Mouse (Mus musculus) right cerebral cortex, postnatal 4 days (tissue): ENCODE results near the gene Sema5a.

Source experiments
- DNase-seq: peaks from one replicate; pipeline ENCODE4 v3.0.0-alpha.2; 2022

Gene Sema5a

DNA sequence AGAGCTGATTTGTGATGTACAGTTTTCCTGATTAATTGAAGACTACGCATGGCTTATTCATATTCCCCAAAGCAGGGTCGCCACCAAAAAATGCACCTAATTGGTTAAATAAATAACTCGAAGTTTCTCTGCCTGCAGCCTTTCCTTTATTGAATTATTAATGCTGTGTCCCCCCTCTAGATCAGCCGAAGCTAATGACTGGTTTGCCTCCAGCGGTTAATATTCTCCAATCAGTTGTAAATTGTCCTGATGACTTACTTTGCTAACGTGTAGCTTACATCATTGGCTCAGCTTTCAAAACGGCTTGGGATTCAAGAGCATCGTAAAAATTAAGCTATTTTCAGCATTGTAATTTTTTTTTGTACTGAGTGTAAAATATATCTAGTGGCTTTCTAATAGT lies 66.7 kb downstream of the Sema5a start:
- DNase-seq, result no peak

DNA sequence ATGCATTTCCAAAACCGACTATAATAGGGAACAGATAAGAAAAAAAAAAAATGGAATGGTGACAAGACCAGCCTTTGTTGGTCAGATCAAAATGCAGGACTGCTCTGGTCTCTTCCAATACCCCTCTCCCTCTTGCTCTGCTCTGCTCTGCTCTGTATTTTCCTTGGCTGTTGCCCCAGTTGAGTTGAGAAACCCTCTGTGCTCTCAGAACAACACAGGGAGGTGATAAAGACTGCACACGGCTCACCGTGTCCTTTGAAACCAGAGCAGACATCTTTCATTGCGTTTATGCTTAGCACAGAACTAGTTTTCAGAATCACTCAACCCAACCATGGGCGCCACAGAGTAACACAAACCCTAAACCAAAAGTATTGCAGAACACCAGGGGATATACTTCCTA lies 72.5 kb downstream of the Sema5a start:
- no peak for DNase-seq

DNA sequence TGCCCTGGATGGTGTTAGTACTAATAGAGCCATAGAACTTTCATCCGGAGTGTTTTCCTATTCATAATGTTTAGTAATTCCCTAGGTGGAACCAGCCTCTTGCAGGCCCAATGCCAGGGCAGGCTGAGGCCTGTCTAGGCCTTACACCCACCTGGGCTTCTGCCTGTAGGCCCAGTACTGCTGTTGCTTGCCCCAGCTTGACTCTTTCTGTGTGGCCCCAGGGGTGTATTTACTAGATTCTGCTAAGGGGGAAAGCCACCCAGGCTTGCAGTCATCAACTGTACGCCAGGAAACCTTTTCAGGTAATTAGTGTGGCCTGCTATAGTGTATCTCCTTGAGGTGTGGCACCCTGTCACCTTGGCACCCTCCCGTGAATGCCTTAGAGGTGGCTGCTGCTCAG lies 76.1 kb downstream of the Sema5a start:
- no peak for DNase-seq

DNA sequence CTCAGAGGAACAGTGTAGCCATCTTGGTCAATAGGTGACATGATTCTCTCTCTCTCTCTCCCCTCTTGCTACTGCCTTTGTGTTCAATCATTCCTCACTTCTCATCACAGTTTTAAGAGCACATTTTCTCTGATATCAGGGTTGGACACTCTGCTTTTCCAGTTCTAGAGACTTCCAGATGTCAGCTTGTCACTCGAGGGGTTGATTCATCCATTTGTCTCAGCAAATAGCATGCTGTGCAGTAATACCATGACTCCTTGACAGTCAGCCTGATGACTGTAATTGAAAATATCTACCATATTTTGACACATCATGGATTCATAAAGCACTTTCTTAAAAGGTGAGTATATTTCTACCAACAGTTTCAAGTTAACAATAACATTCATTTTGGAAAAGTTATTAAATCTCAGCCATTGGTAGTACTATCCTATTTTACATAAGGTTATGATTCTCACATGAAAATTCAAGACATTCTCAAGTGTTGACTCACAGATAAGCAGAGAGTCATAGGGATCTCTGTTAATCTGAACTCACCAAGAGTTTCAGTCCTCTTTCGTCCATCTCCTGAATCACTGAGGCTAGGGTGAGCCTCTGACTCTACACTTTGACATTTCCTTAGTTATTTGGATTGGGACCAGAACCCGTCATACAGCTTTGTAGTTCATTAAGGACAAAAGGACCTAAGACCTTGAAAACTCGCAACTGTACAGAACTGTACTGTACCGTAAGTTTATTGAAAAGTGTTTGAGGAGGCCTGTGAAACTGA lies 78.0 kb downstream of the Sema5a start:
- no peak for DNase-seq

DNA sequence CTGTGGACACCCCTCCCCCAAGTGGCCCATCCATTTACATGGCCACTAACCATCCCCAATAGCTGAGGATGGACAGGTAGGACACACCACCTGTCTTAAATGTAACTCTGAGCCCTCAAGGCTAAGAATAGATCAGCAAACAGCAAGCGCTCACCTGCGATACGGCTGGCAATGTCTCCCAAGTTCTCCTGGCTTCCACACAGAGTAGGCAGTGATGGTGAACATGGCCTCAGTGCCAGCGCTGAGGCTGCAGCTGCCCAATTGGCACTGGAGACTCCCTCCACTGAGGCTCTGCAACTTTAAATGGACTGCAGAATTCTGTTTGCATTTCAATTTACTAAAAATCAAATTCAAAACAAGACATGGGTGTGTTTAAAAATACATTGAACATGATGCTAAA lies 78.6 kb downstream of the Sema5a start:
- no peak for DNase-seq

DNA sequence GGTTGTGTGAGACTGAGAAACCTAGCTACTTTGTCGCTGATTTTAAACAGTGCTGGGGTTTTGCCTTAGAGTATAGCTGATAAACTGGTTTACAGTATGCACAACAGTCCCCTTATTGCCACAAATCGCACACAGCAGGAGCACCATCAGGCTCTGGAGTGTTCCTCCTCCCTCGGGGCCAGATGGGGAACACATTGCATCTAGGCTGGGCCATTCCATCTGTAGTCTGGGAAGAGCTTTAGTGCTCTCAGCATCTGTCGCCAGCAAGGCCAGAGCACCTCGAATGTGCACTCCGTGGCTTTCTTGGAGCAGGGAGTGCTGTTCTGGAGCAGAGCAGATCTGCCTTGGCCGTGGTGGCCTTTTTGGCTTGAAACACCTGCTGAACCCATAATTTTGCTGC lies 79.5 kb downstream of the Sema5a start:
- DNase-seq, result no peak

DNA sequence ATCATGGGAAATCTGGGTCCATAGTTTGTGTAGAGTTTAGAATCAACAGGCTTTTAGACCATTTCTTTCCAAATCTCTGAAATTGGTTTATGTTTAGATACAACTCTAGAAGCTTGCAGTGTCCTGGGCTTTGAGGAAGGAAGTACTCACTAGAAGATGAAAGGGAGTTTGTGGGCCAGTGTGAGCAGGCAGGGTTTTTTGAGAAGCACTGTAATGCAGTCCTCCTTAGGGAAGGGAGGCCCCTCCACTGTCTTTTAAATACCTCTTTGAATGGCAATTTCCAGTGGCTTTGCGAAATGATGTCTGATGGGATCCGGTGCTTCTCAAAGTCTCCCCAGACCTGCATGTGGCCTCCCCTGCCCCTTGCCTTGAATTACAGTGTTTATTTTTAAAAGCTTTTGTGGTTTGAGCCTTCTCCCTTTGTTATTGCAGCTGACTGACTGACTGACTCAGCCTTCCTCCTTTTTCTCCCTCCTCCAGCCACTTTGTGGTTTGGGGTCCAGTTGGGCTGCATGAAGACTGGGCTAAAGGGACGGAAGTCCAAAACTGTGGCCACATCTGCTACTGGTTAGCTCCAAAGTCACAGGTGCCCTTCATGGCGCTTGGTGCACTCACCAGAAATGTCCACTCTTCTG lies 83.9 kb downstream of the Sema5a start:
- DNase-seq, result no peak

DNA sequence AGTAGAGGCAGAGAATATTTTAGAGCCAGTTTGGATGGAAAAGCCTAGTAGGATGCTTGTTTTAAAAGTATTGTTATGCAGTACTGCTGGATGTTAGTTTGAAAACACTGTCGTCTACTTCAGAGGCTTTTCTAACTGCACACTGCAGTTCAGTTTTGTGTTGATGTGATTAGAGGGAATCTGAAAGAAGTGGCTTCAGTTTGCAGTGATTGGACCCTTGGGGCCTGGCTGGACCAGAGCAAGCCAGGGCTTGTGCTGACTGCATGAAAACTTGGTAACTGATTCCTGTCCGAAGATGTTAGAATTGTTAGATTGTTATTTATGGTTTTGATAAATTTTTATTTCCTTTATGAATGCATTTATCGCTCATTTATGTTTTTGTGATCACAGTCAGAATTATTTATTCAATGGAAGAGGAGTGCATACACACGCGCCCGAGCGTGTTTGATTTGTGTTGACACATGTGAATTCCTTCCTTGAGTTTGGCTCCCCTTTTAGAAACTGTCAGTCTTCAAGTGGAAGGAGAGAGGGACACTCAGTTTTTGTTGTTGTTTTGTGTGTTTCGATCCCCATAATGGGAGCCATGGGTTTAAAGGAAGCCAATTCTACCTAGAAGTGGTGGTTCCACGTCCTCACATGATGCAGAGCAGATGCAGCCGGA lies 85.2 kb downstream of the Sema5a start:
- DNase-seq, result no peak

DNA sequence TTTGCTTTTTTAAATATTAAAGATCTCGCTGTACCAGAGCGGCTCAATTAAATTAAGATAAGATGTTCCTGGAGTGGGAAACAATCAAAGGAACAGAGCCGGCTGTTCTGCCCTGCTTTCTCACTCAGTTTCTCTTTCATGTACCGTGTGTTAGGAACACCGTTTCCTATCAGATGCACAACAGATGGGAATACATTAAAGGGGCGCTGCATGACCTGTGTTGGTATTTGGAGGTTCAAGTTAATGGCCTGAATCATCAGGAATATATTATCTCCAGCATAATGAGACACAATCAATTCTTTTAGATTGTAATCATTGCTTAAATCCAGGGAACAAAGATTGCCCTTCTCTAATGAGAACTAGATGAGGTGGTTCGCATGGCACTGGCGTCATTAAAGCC lies 85.8 kb downstream of the Sema5a start:
- DNase-seq, result no peak

DNA sequence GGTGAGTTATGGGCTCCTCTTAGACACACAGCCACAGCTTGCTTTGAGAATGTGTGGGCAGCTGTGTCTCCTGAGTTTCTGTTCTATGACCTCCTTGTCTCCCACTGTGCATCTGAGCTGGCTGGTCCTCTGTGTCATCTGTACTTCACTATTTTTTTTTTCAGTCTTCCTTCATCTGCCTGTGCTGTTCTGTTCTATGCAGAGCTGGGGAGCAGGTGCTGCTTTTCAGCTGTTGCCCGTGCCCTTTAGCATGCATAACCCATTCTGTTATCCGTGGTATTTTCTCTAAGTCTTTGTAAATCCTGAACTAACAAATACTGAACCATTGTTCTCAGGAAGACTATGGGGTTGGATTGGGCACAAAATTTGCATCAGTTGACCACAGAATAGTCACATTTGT lies 86.4 kb downstream of the Sema5a start:
- no peak for DNase-seq

DNA sequence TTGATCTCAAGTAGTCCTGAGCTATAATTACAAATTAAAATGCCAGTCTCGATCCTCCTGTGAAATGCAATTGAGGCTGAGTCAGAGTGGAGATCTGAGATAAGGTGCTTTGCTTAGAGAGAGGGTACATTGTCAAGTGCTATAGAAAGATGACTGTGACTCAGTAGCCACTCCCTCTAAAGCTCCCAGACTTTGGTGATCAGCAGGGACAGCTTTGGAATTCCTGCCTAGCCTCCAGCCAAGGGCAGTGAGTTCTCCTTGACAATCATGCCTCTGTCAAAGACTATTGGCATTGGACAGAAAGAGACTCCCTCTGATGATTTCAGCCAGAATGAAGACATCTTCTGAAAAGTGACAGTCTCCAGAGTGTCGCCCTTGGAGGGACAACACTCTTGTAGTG lies 88.8 kb downstream of the Sema5a start:
- DNase-seq, result no peak

DNA sequence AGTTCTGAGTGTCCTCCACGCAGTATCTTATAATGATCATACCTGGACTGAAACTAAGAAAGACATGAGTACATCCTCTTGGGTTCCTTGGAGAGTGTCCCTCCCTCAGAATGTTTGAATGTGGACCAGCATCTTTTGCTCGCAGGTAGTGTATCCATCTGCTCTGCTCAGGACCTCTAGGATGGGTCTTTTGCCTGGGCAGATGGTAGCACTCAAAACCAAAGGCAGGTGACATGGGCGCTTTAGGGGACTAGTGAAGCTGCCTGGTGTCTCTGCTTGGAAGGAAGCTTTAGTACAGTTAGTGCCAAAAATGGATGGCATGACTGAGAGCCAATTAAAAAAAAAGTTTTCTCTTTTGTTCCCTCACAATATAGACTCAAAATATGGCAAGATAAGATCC lies 93.2 kb downstream of the Sema5a start:
- no peak for DNase-seq

DNA sequence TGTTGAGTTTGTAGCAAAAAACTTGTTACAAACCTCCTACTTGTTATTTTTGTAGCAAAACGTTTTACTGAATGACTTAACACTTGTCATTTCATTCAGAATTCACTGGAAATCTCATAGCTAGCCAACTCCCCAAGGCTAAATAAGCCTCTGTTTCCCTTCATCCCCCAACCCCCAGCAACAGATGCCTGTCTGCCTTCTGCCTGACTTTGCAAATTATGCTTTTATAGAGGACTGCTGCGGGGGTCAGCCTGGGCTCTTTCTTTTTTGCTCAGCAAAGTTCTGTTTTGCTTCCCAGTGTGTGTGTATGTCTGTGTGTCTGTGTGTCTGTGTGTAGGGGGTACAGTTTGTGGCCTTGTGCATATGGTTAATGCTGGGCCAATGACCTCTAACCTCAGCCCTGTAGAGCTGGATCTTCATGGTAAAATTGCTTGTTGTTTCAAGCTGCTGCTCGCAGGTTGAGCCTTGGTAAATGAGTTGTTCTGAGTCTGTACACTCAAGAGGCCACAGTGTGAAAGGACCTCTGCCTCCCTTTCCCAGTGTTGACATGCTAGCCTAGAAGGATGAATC lies 94.2 kb downstream of the Sema5a start:
- DNase-seq, result no peak

DNA sequence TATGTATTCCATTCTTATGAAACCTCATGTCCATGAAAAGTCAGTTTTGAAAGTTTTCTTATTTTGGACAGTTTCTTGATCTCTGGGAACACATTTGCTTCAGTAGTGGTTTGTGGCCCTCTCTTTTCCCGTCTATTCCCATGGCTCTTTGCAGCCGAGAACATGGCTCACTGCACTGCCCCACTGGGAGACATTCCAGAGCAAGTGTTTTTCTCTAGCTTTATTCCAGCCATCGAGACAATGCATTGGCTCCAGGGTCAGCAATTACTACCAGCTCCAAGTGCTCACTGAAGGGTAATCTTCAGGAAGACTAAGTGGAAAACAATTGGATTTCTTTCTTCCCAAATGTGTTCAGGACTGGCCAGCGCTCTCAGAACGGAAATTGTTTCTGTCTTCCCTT lies 94.8 kb downstream of the Sema5a start:
- DNase-seq, result no peak

DNA sequence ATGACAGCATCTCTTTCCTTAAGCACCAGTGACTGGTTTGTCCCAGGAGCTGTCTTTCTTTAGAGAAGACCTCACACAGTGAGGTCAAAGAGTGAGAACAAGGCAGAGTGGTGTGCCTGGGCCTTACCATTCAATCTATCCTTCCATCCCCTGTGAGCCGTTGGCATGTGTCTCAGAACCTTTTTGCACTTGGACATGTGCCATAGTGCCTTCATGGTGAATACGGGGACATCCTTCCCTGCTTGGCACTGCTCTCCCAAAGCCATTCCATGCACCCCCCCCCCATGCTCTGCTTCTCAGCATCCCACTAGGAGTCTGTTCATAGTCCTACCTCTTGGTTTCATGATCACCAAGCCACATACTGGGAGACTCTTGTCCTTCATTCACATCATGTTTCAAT lies 96.8 kb downstream of the Sema5a start:
- no peak for DNase-seq

DNA sequence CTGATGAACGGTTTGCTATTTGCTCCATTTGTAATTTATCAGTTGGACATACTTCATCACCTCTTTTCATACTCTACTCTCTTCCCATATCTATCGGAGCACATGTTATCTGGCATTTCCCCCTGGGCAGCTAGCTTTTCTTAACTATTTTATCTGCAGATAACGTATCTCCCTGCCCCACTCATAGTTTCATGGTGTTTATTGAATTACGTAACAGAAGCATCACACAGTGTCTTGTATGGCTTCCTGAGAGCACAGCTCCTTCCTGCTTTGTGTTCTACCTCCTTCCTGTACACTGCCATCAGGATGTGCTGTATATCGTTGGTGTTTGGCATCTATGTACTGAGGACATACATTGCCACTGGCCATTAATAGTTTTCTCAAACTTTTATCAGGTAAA lies 98.9 kb downstream of the Sema5a start:
- DNase-seq, result no peak

DNA sequence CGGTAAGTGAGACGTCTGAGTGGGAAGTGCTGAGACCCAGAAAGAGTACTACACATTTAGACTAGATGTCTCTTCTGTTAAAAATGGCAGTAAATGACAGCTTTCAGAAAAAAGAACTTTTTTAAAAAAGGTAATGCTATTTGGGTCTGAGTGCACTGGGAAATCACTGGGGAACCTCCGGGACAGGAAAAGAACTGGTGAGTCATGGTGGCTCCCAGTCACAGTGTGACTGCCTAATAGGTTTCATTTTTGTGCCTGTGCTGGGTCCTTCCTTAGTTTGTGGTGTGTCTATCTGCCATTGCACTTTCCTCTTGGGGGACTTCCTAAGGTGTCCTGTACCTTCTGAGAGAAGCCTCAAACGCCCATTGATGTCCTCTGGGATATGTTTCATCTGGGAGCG lies 102.7 kb downstream of the Sema5a start:
- DNase-seq, result no peak

DNA sequence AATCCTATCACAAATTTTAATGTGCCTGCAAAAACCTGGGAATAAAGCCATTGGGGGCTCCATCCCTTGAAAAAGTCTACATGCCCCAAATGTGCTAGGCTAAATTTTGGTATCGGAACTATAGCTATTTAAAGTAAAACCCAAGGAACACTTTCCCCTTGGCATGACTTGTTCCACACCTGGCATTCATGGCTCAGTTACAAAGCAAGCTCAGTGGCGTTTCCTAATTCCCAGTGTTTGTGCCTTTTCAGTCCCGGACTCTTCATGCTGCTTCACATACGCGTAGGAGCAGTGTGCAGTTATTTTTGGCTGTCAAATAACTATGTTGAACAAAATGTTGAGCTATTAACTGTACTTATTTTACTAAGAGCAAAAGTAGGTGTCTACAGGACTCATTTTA lies 104.7 kb downstream of the Sema5a start:
- no peak for DNase-seq

DNA sequence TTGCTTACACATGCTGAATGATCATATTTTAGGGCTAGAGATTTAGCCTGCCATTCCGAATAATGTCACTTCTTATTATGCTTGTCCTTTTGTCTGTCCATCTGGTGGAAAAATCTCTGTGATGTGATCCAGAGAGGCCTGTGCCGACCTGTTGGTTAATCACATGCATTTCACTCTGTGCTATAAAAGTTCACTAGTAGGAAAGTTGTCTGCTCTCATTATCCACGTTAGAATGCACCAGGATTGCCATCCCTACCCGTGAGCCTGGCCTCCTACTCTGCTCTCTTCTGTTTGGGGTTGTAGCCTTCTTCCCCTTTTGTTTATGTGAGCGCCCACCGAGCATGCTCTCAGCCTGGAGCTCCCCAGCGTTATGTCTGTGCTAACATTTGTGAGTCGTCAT lies 108.4 kb downstream of the Sema5a start:
- DNase-seq, result no peak

DNA sequence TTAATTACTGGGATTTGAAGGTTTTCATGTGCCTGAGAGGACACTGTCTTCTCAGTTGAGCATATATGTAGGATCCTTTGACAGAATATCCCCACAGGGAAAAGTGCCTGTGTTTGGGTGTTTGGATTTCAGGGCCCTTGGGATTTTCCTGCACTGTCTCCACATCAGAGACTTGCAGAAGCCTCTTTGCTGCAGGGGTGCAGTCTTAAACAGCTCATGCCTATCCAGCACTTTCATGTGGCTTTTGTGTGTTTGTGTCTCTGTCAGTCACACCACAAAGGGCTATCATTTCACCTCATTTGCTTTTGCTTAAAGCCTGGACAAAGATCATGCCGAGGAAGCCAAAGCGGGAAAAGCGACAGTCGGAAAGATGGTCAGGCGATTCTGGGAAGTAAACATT lies 108.9 kb downstream of the Sema5a start:
- no peak for DNase-seq

DNA sequence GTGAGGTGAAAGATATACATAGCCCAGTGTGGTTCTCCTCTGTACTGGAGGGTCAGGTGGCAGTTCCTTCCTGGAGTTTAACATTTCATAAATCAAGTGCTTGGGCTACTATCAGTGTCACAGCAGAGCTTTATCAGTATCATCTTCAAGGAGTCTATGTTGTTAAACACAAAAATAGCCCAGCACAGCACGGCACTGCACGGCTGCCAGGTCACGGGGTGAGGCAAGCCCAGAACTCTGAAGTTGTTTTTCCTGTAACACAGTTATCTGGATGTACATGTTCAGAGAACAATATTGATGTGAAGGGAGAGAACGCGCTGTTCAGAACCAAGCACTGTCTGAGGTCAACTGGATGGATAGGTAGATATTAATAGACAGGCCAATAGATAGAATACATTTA lies 112.2 kb downstream of the Sema5a start:
- no peak for DNase-seq

DNA sequence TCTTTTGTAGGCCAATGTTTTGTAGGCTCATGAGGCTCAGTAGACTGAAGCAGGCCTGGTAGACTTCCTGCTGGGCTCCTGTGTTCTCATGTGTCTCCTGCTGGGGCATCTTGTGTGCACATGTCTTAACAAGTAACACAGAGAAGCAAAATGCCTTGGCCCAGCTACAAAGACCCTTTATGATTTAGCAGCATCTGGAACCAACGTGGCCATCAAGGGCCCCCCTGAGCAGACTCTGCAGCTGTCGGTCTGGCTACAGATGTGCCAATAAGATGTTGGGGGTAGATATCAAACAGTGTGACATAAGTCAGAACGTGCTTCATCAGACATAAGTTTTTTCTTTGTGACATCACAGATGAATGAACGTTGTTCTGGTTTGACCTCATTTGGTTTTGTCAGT lies 123.2 kb downstream of the Sema5a start:
- no peak for DNase-seq

DNA sequence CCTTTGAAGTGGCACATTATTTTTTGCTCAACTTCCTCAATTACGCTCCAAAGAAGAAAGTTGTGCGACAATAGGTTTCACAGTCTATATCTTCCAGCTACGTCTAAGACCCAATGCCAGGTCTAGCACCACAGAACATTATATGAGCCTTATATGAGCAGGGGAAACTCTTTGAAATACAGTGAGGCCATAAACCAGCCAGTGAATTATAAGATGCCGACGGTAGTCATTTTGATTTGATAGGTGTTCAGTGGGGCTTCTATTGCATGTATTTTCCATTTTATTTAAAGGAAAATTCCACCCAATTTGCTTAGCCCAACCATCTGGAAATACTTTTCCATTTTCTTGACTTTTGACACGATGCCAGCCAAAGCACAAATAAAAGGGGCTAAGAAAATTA lies 126.3 kb downstream of the Sema5a start:
- DNase-seq, result no peak

DNA sequence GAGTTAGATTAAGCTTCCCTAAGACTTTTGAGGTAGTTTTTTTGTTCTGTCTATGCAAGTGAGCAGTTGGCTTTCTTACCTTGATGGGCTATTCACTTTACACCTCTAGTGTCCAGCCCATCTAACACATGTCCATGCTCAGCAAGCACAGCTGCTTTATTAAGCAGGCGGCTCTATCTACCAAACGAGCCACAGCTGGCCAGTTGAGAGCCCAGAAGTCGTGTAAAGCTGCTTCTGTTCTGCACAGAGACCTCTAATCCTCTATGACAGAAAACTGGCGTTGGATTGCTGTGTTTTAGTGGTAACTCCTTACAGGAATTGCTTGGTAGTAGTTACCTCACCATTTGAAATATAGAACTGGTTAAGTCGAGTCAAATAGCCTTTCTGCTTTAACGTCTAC lies 126.8 kb downstream of the Sema5a start:
- DNase-seq, result no peak
